Mouse (Mus musculus): Measurements from ENCODE around the gene Slc2a1. TPM values are rescaled to one million over a fixed set of nuclear protein-coding genes. Genes with fewer than 3 reads are reported as not detected.

The Slc2a1 gene
- polyA plus RNA-seq, 1 experiment from 2014 or later = 166 TPM

MicroRNAs within 50 kb of the gene (microRNA counts, 519-probe panel; counts per million panel counts)
- microRNA mmu-miR-1957 = 322 counts per million, percentile 70 among the panel's probes with 10 or more counts

Small RNA genes lying within 50 kb of the gene (microRNA-seq; reads per million reads assigned to microRNA genes)
- gene Mir1957a = not detected

Other genes with a start within 250 kb of the Slc2a1 start
- not detected in 2 replicates for gene Olfr1331, start 244.1 kb upstream of the Slc2a1 start, polyA plus RNA-seq (2014; fragmentation: Nextera tagmentation; extraction: Ambion mirVana)
- 0.04 and 0.19 TPM in 2 replicates for gene Olfr1330, start 220.1 kb upstream of the Slc2a1 start, polyA plus RNA-seq (2014; fragmentation: Nextera tagmentation; extraction: Ambion mirVana)
- not detected in 2 replicates for gene Olfr1329, start 191.2 kb upstream of the Slc2a1 start, polyA plus RNA-seq (2014; fragmentation: Nextera tagmentation; extraction: Ambion mirVana)
- 0.07 TPM in 1 of 2 replicates, not detected in the other for gene Olfr1328, start 170.1 kb upstream of the Slc2a1 start, polyA plus RNA-seq (2014; fragmentation: Nextera tagmentation; extraction: Ambion mirVana)
- gene Lao1, start 147.1 kb upstream of the Slc2a1 start, polyA plus RNA-seq (2014; fragmentation: Nextera tagmentation; extraction: Ambion mirVana) = not detected in 2 replicates
- gene Zfp691, start 65.5 kb downstream of the Slc2a1 start, polyA plus RNA-seq (2014; fragmentation: Nextera tagmentation; extraction: Ambion mirVana) = 11.2 and 12.0 TPM in 2 replicates
- gene Ermap, start 81.3 kb downstream of the Slc2a1 start, polyA plus RNA-seq (2014; fragmentation: Nextera tagmentation; extraction: Ambion mirVana) = 0.88 and 1.2 TPM in 2 replicates
- gene Svbp, start 86.6 kb downstream of the Slc2a1 start, polyA plus RNA-seq (2014; fragmentation: Nextera tagmentation; extraction: Ambion mirVana) = 140 and 141 TPM in 2 replicates
- gene Tmem269, start 109.5 kb downstream of the Slc2a1 start, polyA plus RNA-seq (2014; fragmentation: Nextera tagmentation; extraction: Ambion mirVana) = 0.19 TPM in 1 of 2 replicates, not detected in the other
- gene AU022252, start 124.0 kb downstream of the Slc2a1 start, polyA plus RNA-seq (2014; fragmentation: Nextera tagmentation; extraction: Ambion mirVana) = 24.8 and 25.1 TPM in 2 replicates
- 40.9 and 42.0 TPM in 2 replicates for gene P3h1, start 124.2 kb downstream of the Slc2a1 start, polyA plus RNA-seq (2014; fragmentation: Nextera tagmentation; extraction: Ambion mirVana)
- gene Cldn19, start 146.7 kb downstream of the Slc2a1 start, polyA plus RNA-seq (2014; fragmentation: Nextera tagmentation; extraction: Ambion mirVana) = not detected in 2 replicates
- 785 and 813 TPM in 2 replicates for gene Ybx1, start 185.9 kb downstream of the Slc2a1 start, polyA plus RNA-seq (2014; fragmentation: Nextera tagmentation; extraction: Ambion mirVana)
- 45.2 and 52.6 TPM in 2 replicates for gene Ppih, start 211.8 kb downstream of the Slc2a1 start, polyA plus RNA-seq (2014; fragmentation: Nextera tagmentation; extraction: Ambion mirVana)